Mouse (Mus musculus) heart, embryonic 10.5 days (tissue): ENCODE measurements around the gene F12. TPM values are rescaled to one million over a fixed set of nuclear protein-coding genes. Genes with fewer than 3 reads are reported as not detected.

Experiments
- DNase-seq: peaks from one replicate; pipeline ENCODE4 v3.0.0-alpha.2; 2017; ENCODE audit warnings: low spot score
- H3K27ac ChIP-seq: fragments of 300-500 bp; sonication (generic); 2 replicates; pipeline ENCODE4 v1.5.1; 2016; ENCODE audit warnings: mild to moderate bottlenecking
- H3K27me3 ChIP-seq: fragments of 300-500 bp; sonication (generic); 2 replicates; pipeline ENCODE4 v1.6.1; 2016; ENCODE audit warnings: mild to moderate bottlenecking; ENCODE audit not compliant: poor library complexity, insufficient read depth, severe bottlenecking
- H3K36me3 ChIP-seq: fragments of 300-500 bp; sonication (generic); 2 replicates; pipeline ENCODE4 v1.6.1; 2016; ENCODE audit warnings: mild to moderate bottlenecking, moderate library complexity
- H3K4me1 ChIP-seq: fragments of 300-500 bp; sonication (generic); 2 replicates; pipeline ENCODE4 v1.6.1; 2016; ENCODE audit warnings: mild to moderate bottlenecking
- H3K4me3 ChIP-seq: fragments of 300-500 bp; sonication (generic); 2 replicates; pipeline ENCODE4 v1.5.1; 2016; ENCODE audit warnings: mild to moderate bottlenecking, moderate library complexity
- H3K9me3 ChIP-seq: fragments of 300-500 bp; sonication (generic); 2 replicates; pipeline ENCODE4 v1.6.1; 2016; ENCODE audit warnings: mild to moderate bottlenecking, moderate library complexity
- WGBS: fragments of 180-500 bp; shearing (Covaris S2); methylation state at CpG from one replicate; pipeline ENCODE4 v1.1.7; 2016; 5-methylcytosine and 5-hydroxymethylcytosine counted together
- microRNA-seq: library from miRNA; unstranded; fragments of <30 nt; microRNA quantifications from one replicate; pipeline ENCODE4, GENCODE M21; 2017
- polyA plus RNA-seq: library from polyadenylated mRNA; unstranded; fragments of >200 nt; fragmentation: Nextera tagmentation; extraction: Ambion mirVana; gene quantifications from 2 replicates; pipeline ENCODE4 v1.2.1, GENCODE M21; 2016

The F12 gene
- polyA plus RNA-seq, 1 experiment from 2014 or later = 8.5 TPM

DNA sequence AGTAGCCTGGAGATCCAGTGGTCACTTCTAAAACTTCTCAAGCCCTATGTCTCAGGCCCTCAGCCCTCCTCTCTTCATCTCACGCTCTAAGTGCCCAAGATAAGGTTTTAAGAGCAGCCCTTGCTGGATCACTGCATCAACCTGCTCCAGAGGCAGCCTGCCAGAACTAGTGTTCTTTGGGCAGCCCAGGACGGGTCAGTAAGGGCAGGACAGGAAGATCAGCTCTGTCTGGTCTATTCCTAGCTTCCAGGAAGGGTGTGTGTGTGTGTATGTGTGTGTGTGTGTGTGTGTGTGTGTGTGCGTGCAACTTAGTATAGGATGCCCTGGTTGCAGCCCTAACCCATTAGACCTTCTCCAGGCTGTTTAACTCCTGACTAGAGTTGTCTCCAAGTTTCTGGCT, 56.4 kb downstream of the F12 start:
- Histone ChIP-seq H3K4me3 (no peak overlapping the region), H3K9me3 (no peaks in the 10 kb centered on the region), H3K27me3 (peaks cover 64% of the 10 kb centered on the region), H3K27ac (no peak overlapping the region), H3K36me3 (no peaks in the 10 kb centered on the region), H3K4me1 (peaks cover 15% of the 10 kb centered on the region; the same call in 1 of the 2 replicates)
- DNase-seq = no peak
- 40% methylated on average over 3 of the region's 3 CpGs for WGBS

DNA sequence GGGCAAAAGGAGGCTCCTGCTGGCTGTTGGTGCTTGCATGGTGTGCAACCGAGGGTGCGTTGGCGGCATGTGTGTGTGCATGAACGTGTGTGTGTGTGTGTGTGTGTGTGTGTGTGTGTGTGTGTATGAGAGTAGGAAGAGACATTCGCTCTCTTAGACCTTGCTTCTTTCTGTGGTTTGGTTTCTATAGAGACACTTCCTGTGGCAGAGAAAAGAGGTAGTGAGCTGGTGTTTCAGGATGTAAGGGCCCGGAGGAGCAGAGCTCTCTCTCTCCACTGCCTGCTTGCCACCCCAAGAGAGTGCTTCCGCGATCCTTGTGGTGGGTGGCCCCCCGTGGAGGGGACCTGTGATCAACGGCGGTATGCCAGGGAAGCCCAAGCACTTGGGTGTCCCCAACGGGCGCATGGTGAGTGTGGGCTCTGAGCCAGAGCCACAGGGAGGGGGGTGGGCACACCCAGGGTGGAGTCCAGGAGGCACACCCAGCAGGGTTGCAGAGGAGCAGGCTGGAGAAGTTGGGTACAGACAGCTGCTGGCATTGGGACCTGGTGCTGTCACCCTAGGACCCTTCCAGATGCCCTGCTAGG, 57.0 kb downstream of the F12 start, which contains the start of gene Rgs14:
Gene Rgs14, plus strand, starts transcription at position 202 of the 584 bp plus-strand sequence.
- Histone ChIP-seq H3K36me3 (no peaks in the 10 kb centered on the region), H3K27me3 (peaks cover 61% of the 10 kb centered on the region), H3K4me3 (no peak within 1 kb of the TSS), H3K4me1 (peaks cover 15% of the 10 kb centered on the region; the same call in 1 of the 2 replicates), H3K9me3 (no peaks in the 10 kb centered on the region), H3K27ac (0 out of 2 replicates have a peak within 1 kb of the TSS, but pooled peaks have one; percentile 18)
- no peak for DNase-seq
- 51% methylated on average over 13 of the region's 13 CpGs for WGBS

DNA sequence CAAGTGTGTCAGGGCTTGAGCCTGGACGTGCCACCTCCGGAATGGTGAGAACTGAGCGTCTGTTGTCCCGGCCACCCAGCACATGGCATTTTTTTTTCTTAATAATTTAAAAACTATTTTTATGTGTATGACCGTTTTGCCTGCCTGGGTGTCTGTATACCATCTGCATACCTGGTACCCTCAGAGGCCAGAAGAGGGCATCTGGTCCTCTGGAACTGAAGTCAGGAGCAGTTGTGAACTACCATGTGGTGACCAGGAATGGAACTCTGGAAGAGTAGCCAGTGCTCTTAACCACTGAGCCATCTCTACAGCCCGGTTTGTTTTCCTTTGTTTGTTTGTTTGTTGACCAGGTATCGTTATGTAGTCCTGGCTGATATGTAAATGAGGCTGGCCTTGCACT, 58.2 kb downstream of the F12 start:
- Histone ChIP-seq H3K4me1 (peaks cover 15% of the 10 kb centered on the region; the same call in 1 of the 2 replicates), H3K9me3 (no peaks in the 10 kb centered on the region), H3K36me3 (no peaks in the 10 kb centered on the region), H3K27ac (no peak overlapping the region), H3K27me3 (peaks cover 49% of the 10 kb centered on the region), H3K4me3 (no peak overlapping the region)
- 71% methylated on average over 7 of the region's 7 CpGs for WGBS
- DNase-seq = no peak

Small RNA genes lying within 50 kb of the gene (microRNA-seq; reads per million reads assigned to microRNA genes)
- gene Mir6943 = not detected

Other genes starting within 250 kb of the F12 start
- 51.0 and 58.4 TPM in 2 replicates for gene Nsd1, start 217.0 kb downstream of the F12 start, polyA plus RNA-seq
- 478 and 538 TPM in 2 replicates for gene Prelid1, start 106.3 kb downstream of the F12 start, polyA plus RNA-seq
- gene Rab24, start 104.8 kb downstream of the F12 start, polyA plus RNA-seq = 57.4 and 76.2 TPM in 2 replicates
- gene Mxd3, start 97.0 kb downstream of the F12 start, polyA plus RNA-seq = 14.3 and 15.0 TPM in 2 replicates
- gene Lman2, start 64.0 kb downstream of the F12 start, polyA plus RNA-seq = 114 and 117 TPM in 2 replicates
- gene Rgs14, start 57.1 kb downstream of the F12 start, polyA plus RNA-seq = 0.18 and 0.68 TPM in 2 replicates
- gene Slc34a1, start 28.6 kb downstream of the F12 start, polyA plus RNA-seq = not detected in 2 replicates
- gene Pfn3, start 11.6 kb downstream of the F12 start, polyA plus RNA-seq = not detected in 2 replicates
- gene Grk6, start 18.3 kb upstream of the F12 start, polyA plus RNA-seq = 29.5 and 44.2 TPM in 2 replicates
- 0.17 and 0.21 TPM in 2 replicates for gene Prr7, start 37.5 kb upstream of the F12 start, polyA plus RNA-seq
- gene Dbn1, start 61.3 kb upstream of the F12 start, polyA plus RNA-seq = 101 and 166 TPM in 2 replicates
- gene Pdlim7, start 86.9 kb upstream of the F12 start, polyA plus RNA-seq = 397 and 462 TPM in 2 replicates
- gene Dok3, start 102.5 kb upstream of the F12 start, polyA plus RNA-seq = 0.57 and 2.4 TPM in 2 replicates
- gene Ddx41, start 109.9 kb upstream of the F12 start, polyA plus RNA-seq = 43.4 and 64.1 TPM in 2 replicates
- 25.9 and 44.0 TPM in 2 replicates for gene Fam193b, start 144.3 kb upstream of the F12 start, polyA plus RNA-seq
- gene Tmed9, start 146.9 kb upstream of the F12 start, polyA plus RNA-seq = 129 and 173 TPM in 2 replicates
- gene B4galt7, start 173.1 kb upstream of the F12 start, polyA plus RNA-seq = 23.9 and 27.6 TPM in 2 replicates
- 31.3 and 41.8 TPM in 2 replicates for gene Caml, start 196.2 kb upstream of the F12 start, polyA plus RNA-seq
- gene Ddx46, start 208.2 kb upstream of the F12 start, polyA plus RNA-seq = 26.8 and 36.4 TPM in 2 replicates